Mouse (Mus musculus): ENCODE measurements around the gene Mfsd14a. TPM values are rescaled to one million over a fixed set of nuclear protein-coding genes. Genes with fewer than 3 reads are reported as not detected.

The Mfsd14a gene
- polyA plus RNA-seq, 1 experiment from 2014 or later: 72.2 TPM

- Histone ChIP-seq H3K9me3 (no peaks in the 10 kb centered on the region), H3K36me3 (peaks cover 59% of the 10 kb centered on the region), H3K4me2 (replicated peaks) (no peak overlapping the region), H3K27ac (no peak overlapping the region), H3K4me1 (no peaks in the 10 kb centered on the region), H3K27me3 (replicated peaks) (no peaks in the 10 kb centered on the region), H3K9ac (no peak overlapping the region), H3K4me3 (no peak overlapping the region)
- WGBS: 96% methylated on average over 1 of the region's 1 CpGs
- ATAC-seq (ENCODE audit: low FRiP score, low read depth): no peak
Measured at GRCm38 (mm10) chr3:116646387-116646786, 16.1 kb downstream of the Mfsd14a start.

DNA sequence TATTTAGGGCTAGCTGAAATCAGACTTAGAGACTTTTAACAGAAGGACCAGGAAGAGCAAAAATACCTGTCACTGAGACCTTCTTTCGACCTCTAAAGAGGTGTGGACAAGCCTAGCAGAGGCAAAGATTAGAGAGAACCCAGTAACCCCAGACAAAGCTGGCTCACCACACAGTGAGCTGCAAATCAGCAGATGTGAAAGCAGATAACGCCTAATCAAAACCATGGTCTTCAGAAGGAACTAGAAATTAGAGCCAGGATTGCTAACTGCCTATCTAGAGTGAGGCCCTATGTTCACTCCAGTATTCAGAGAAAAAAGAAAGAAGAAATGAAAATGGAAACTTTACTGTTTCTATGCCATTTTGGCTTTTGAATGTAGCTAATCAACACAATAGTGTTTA lies 20.1 kb downstream of the Mfsd14a start:
- H3K9ac ChIP-seq: no peak overlapping the region
- WGBS: 93% methylated on average over 2 of the region's 2 CpGs
- no peak overlapping the region for H3K4me3 ChIP-seq
- H3K9me3 ChIP-seq: no peaks in the 10 kb centered on the region
- H3K4me1 ChIP-seq: no peaks in the 10 kb centered on the region
- ATAC-seq (ENCODE audit: low FRiP score, low read depth): no peak
- peaks cover 79% of the 10 kb centered on the region for H3K36me3 ChIP-seq
- H3K4me2 ChIP-seq (replicated peaks): no peak overlapping the region
- no peak overlapping the region for H3K27ac ChIP-seq
- no peaks in the 10 kb centered on the region for H3K27me3 ChIP-seq (replicated peaks)

DNA sequence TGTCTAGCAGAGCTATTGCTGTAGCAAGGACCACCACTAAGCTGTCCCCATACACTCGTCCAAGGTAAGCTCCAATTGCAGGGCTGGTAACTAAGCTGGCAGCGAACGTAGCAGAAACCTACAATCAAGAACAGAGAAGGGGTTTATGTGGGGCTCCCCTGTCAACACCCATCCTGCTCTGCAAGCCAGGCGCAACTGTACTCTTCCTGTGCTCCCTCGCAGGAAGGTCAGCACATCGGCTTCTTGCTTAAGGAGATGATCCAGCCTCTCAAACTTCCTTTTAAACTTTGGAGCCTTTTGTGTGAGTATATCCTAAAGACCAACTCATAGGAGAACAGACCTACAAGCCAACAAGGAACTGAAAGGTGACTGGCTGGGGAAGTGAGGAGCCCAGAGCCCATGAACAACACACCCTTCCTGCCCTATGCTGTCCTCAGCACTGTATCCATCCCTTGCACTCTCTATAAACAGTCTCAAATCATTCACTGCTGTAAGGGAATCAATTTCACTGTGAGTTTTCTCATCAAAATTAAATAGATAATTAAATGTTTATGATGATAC lies 20.6 kb downstream of the Mfsd14a start:
- H3K36me3 ChIP-seq: peaks cover 78% of the 10 kb centered on the region
- H3K4me2 ChIP-seq (replicated peaks): no peak overlapping the region
- H3K9ac ChIP-seq: no peak overlapping the region
- WGBS: 97% methylated on average over 6 of the region's 6 CpGs
- H3K9me3 ChIP-seq: no peaks in the 10 kb centered on the region
- H3K4me3 ChIP-seq: no peak overlapping the region
- H3K4me1 ChIP-seq: no peaks in the 10 kb centered on the region
- H3K27ac ChIP-seq: no peak overlapping the region
- H3K27me3 ChIP-seq (replicated peaks): no peaks in the 10 kb centered on the region
- ATAC-seq (ENCODE audit: low FRiP score, low read depth): no peak

DNA sequence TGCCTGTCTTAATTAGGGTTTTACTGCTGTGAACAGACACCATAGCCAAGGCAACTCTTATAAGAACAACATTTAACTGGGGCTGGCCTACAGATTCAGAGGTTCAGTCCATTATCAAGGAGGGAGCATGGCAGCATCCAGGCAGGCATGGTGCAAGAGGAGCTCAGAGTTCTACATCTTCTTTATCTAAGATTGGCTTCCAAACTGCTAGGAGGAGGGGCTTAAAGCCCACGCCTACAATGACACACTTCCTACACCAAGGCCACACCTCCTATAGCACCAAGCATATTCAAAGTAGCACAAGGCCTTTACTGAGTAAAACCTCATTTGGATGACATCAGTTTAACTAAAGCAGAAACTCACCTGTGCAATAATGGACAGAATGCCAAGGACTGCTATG lies 22.5 kb downstream of the Mfsd14a start:
- no peak overlapping the region for H3K27ac ChIP-seq
- H3K9ac ChIP-seq: no peak overlapping the region
- no peaks in the 10 kb centered on the region for H3K27me3 ChIP-seq (replicated peaks)
- H3K4me3 ChIP-seq: no peak overlapping the region
- peaks cover 78% of the 10 kb centered on the region for H3K36me3 ChIP-seq
- ATAC-seq (ENCODE audit: low FRiP score, low read depth): no peak
- no peak overlapping the region for H3K4me2 ChIP-seq (replicated peaks)
- no peaks in the 10 kb centered on the region for H3K4me1 ChIP-seq
- 87% methylated on average over 1 of the region's 1 CpGs for WGBS
- no peaks in the 10 kb centered on the region for H3K9me3 ChIP-seq

DNA sequence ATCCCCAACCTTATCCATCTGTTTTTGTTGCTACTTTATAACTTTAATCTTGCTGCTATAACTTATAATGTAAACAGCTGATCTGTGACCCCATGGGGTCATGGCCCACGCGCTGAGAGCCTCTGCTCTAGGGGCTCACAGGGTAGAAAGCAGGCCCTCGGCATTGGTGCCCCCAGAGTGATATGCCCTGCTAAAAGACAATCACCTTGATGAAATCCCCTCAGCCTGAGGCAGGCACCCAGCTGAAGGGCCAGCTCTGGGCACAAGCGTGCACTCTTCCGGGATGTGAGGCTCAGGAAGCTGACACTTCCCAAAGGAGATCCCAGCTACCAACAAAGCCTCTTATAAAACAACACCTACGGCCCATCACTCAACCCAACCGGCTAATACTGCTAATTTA lies 23.9 kb downstream of the Mfsd14a start:
- H3K4me1 ChIP-seq: no peaks in the 10 kb centered on the region
- H3K9me3 ChIP-seq: no peaks in the 10 kb centered on the region
- H3K9ac ChIP-seq: no peak overlapping the region
- no peak overlapping the region for H3K4me3 ChIP-seq
- H3K36me3 ChIP-seq: peaks cover 83% of the 10 kb centered on the region
- no peak overlapping the region for H3K27ac ChIP-seq
- no peak overlapping the region for H3K4me2 ChIP-seq (replicated peaks)
- H3K27me3 ChIP-seq (replicated peaks): no peaks in the 10 kb centered on the region
- no peak for ATAC-seq (ENCODE audit: low FRiP score, low read depth)
- 89% methylated on average over 7 of the region's 7 CpGs for WGBS

DNA sequence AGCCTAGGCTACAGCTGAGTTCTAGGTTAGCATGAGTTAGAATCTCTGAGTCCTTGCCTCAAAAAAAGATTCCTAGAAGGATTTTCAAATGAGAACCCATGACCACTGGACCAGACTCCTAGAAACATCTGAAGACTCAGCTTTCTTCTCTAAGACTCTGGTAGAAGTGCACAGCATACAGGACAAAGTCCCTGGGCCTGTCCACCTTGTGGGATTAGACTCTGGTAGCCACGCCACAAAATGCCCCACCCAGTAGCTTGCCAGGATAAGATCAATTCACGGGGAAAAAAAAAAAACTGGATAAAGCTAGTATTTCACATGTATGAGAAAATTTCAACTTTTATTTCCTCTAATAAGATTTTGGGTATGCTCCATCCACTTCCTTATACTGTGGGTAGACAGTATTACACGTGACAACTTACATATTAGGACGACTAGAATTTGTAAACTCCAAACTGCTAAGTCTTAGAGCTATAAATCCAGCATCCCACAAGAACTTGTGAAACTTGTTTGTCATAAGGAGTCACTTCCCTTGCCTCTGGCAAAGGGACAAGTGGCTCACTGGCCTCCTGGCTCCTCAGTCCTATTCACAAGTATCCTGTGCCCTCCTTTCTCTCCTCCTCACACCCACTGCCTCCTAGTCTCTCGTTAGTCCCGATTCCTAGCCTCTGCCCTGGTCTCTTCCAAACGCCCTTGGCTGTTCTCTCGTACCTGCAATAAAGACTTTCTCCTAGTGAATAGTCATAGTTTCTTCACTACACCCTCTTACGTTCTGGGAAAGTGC lies 24.6 kb downstream of the Mfsd14a start:
- H3K36me3 ChIP-seq: peaks cover 83% of the 10 kb centered on the region
- H3K27me3 ChIP-seq (replicated peaks): no peaks in the 10 kb centered on the region
- WGBS: 88% methylated on average over 9 of the region's 9 CpGs

GRCm38 (mm10) chr3:116635799-116636198 lies 26.7 kb downstream of the Mfsd14a start:
- no peak overlapping the region for H3K4me3 ChIP-seq
- no peak overlapping the region for H3K9ac ChIP-seq
- H3K9me3 ChIP-seq: no peaks in the 10 kb centered on the region
- H3K4me2 ChIP-seq (replicated peaks): no peak overlapping the region
- H3K27me3 ChIP-seq (replicated peaks): no peaks in the 10 kb centered on the region
- no peak overlapping the region for H3K27ac ChIP-seq
- peaks cover 73% of the 10 kb centered on the region for H3K36me3 ChIP-seq
- H3K4me1 ChIP-seq: no peaks in the 10 kb centered on the region
- WGBS: 78% methylated on average over 5 of the region's 5 CpGs
- no peak for ATAC-seq (ENCODE audit: low FRiP score, low read depth)

More for the DNA sequence above, 24.6 kb downstream of the Mfsd14a start:
- H3K4me1 ChIP-seq: no peaks in the 10 kb centered on the region
- H3K4me3 ChIP-seq: no peak overlapping the region
- H3K9me3 ChIP-seq: no peaks in the 10 kb centered on the region
- no peak for ATAC-seq (ENCODE audit: low FRiP score, low read depth)
- H3K4me2 ChIP-seq (replicated peaks): no peak overlapping the region
- H3K27ac ChIP-seq: no peak overlapping the region
- H3K9ac ChIP-seq: no peak overlapping the region

DNA sequence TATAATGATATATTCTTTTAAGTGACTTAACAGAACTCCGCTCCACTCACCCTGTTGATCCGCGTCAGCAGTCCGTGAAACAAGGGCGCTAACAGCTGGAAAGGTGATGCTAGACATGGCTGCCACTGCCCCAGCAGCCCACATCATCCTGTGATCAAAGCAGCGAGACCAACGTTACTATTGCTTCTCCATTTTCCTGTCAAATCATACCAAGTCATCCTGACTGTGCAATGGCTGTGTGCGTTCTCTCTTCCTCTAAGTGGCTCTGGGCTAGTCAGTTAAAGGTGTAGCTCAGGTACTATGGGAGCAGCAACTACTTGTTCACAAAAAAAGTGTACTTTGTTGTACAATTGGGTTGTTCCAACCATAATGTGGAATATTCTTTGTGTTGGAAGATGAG lies 27.6 kb downstream of the Mfsd14a start:
- H3K27me3 ChIP-seq (replicated peaks): no peaks in the 10 kb centered on the region
- no peak overlapping the region for H3K4me3 ChIP-seq
- H3K36me3 ChIP-seq: peaks cover 72% of the 10 kb centered on the region
- H3K9me3 ChIP-seq: no peaks in the 10 kb centered on the region
- ATAC-seq (ENCODE audit: low FRiP score, low read depth): no peak
- no peak overlapping the region for H3K9ac ChIP-seq
- no peaks in the 10 kb centered on the region for H3K4me1 ChIP-seq
- no peak overlapping the region for H3K27ac ChIP-seq
- no peak overlapping the region for H3K4me2 ChIP-seq (replicated peaks)
- WGBS: 94% methylated on average over 8 of the region's 8 CpGs

DNA sequence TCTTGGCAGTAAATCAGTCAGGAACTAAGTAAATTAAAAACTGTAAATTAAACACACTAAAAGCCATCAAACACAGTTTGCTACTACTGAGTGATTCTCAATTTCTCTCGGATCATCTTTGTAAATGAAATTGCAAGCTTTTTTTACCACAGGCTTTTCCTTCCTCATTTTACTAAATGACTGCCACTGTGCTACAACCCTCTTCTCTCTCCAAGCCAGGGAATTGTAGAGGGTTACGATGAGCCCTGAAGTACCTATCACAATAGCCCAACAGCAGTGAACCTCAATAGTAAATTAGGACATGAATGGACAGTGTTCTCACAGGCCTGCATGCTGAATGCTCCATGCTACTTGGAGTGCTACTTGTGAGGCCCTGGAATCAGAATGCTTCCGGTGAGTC lies 28.4 kb downstream of the Mfsd14a start:
- H3K36me3 ChIP-seq: peaks cover 68% of the 10 kb centered on the region
- no peak for ATAC-seq (ENCODE audit: low FRiP score, low read depth)

DNA sequence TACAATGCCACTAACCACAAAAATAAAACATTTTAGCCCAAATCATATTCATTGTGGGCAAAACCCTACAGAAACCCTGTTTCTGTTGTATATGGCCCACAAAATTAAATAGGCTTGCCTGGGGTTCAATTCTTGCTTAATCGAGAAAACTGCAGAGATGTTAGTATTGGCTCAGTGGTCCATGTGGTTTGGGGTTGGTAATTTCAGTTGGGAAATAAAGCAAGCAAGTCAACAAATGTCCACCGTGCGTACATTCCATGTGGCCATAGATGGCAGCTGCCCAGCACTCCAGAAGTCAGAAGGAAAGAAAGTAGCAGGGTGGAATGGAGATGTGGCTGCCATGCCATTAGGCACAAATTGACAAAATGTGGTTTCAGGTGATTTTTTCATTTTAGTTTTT lies 29.5 kb downstream of the Mfsd14a start:
- WGBS: 93% methylated on average over 3 of the region's 3 CpGs
- no peaks in the 10 kb centered on the region for H3K27me3 ChIP-seq (replicated peaks)
- peaks cover 64% of the 10 kb centered on the region for H3K36me3 ChIP-seq
- no peak overlapping the region for H3K9ac ChIP-seq
- H3K9me3 ChIP-seq: no peaks in the 10 kb centered on the region
- H3K4me1 ChIP-seq: no peaks in the 10 kb centered on the region
- H3K4me2 ChIP-seq (replicated peaks): no peak overlapping the region
- no peak for ATAC-seq (ENCODE audit: low FRiP score, low read depth)
- H3K4me3 ChIP-seq: no peak overlapping the region
- no peak overlapping the region for H3K27ac ChIP-seq

More for the DNA sequence above, 28.4 kb downstream of the Mfsd14a start:
- Histone ChIP-seq H3K9ac (no peak overlapping the region), H3K4me2 (replicated peaks) (no peak overlapping the region), H3K27ac (no peak overlapping the region), H3K4me1 (no peaks in the 10 kb centered on the region), H3K27me3 (replicated peaks) (no peaks in the 10 kb centered on the region), H3K4me3 (no peak overlapping the region), H3K9me3 (no peaks in the 10 kb centered on the region)
- WGBS: 82% methylated on average over 3 of the region's 3 CpGs

DNA sequence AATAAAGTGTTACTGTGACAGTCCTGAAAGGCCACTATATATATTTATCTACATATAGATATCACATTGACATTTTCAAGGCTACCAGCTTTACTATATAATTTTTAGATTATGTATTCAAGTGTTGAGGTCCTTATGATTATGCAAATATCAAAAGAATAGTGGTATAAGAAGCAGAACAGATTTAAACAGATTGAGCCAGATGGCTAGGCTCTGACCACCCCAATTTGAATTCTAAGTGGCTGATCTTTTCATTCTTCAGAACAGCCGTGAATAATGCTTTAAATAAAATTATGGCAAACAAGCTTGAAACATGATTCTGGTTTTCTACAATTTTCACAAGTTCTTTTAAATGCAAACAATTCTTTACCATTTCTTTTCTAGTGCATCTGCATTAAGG lies 31.0 kb downstream of the Mfsd14a start:
- Histone ChIP-seq H3K4me3 (no peak overlapping the region), H3K9me3 (no peaks in the 10 kb centered on the region), H3K4me1 (no peaks in the 10 kb centered on the region), H3K9ac (no peak overlapping the region), H3K4me2 (replicated peaks) (no peak overlapping the region), H3K27me3 (replicated peaks) (no peaks in the 10 kb centered on the region), H3K36me3 (peaks cover 51% of the 10 kb centered on the region), H3K27ac (no peak overlapping the region)
- ATAC-seq (ENCODE audit: low FRiP score, low read depth): no peak
- WGBS: 69% methylated on average over 1 of the region's 1 CpGs

DNA sequence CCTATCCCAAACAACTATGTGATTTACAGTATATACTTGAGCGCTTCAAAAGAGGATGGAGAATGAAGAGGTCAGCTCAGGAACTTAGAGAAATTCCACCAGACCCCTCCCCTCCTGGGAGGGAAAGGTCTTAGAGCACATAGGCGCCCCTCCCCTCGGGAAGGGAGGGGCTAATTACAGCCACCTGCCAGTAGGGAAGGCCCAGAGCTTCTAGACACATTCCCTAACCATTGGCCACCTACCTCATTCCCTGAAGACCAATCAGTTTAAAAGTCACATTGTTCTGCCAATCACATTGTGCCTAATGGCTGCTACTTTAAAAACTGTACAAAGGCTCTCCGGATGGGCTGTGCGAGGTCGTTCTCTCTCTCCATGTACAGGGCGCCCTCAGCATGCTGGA lies 39.8 kb downstream of the Mfsd14a start:
- no peak overlapping the region for H3K9ac ChIP-seq
- no peak overlapping the region for H3K4me3 ChIP-seq
- no peaks in the 10 kb centered on the region for H3K4me1 ChIP-seq
- no peaks in the 10 kb centered on the region for H3K9me3 ChIP-seq
- H3K4me2 ChIP-seq (replicated peaks): no peak overlapping the region
- ATAC-seq (ENCODE audit: low FRiP score, low read depth): no peak
- no peaks in the 10 kb centered on the region for H3K27me3 ChIP-seq (replicated peaks)
- 92% methylated on average over 7 of the region's 7 CpGs for WGBS
- no peak overlapping the region for H3K27ac ChIP-seq
- H3K36me3 ChIP-seq: peaks cover 41% of the 10 kb centered on the region

Measured in neural tube, embryonic 12.5 days (tissue).